Mouse (Mus musculus) hindbrain, embryonic 15.5 days (tissue): ENCODE measurements around the gene Agap3. TPM values are rescaled to one million over a fixed set of nuclear protein-coding genes. Genes with fewer than 3 reads are reported as not detected.

Experiments
- ATAC-seq: fragments of 200-750 bp; cut with Nextera tagmentation; 2 replicates; pipeline ENCODE4 v1.8.0; 2017; ENCODE audit warnings: low read depth, moderate number of reproducible peaks, moderate TSS enrichment; ENCODE audit not compliant: low FRiP score
- H3K27ac ChIP-seq: fragments of 300-500 bp; sonication (generic); replicated peaks from 2 replicates; pipeline ENCODE4 v1.5.1; 2015; ENCODE audit warnings: mild to moderate bottlenecking, inconsistent platforms
- H3K27me3 ChIP-seq: fragments of 300-500 bp; sonication (generic); 2 replicates; pipeline ENCODE4 v1.6.1; 2015; ENCODE audit warnings: control low read depth, inconsistent platforms
- H3K36me3 ChIP-seq: fragments of 300-500 bp; sonication (generic); 2 replicates; pipeline ENCODE4 v1.6.1; 2015; ENCODE audit warnings: control low read depth, inconsistent platforms
- H3K4me1 ChIP-seq: fragments of 300-500 bp; sonication (generic); replicated peaks from 2 replicates; pipeline ENCODE4 v1.6.1; 2015; ENCODE audit warnings: control low read depth, inconsistent platforms
- H3K4me2 ChIP-seq: fragments of 300-500 bp; sonication (generic); 2 replicates; pipeline ENCODE4 v1.6.1; 2015; ENCODE audit warnings: moderate library complexity, mild to moderate bottlenecking, inconsistent platforms
- H3K4me3 ChIP-seq: fragments of 300-500 bp; sonication (generic); 2 replicates; pipeline ENCODE4 v1.5.1; 2015; ENCODE audit warnings: mild to moderate bottlenecking, inconsistent platforms
- H3K9ac ChIP-seq: fragments of 300-500 bp; sonication (generic); 2 replicates; pipeline ENCODE4 v1.6.1; 2015; ENCODE audit warnings: inconsistent platforms
- H3K9me3 ChIP-seq: fragments of 300-500 bp; sonication (generic); 2 replicates; pipeline ENCODE4 v1.6.1; 2016; ENCODE audit warnings: control low read depth, inconsistent platforms
- WGBS: fragments of 180-500 bp; shearing (Covaris S2); methylation state at CpG from one replicate; pipeline ENCODE4 v1.1.7; 2015; 5-methylcytosine and 5-hydroxymethylcytosine counted together
- polyA plus RNA-seq: library from polyadenylated mRNA; unstranded; fragments of >200 nt; fragmentation: Nextera tagmentation; extraction: Ambion mirVana; gene quantifications from 2 replicates; pipeline ENCODE4 v1.2.1, GENCODE M21; 2015

The Agap3 gene
- polyA plus RNA-seq, 1 experiment from 2014 or later, result 124 TPM

DNA sequence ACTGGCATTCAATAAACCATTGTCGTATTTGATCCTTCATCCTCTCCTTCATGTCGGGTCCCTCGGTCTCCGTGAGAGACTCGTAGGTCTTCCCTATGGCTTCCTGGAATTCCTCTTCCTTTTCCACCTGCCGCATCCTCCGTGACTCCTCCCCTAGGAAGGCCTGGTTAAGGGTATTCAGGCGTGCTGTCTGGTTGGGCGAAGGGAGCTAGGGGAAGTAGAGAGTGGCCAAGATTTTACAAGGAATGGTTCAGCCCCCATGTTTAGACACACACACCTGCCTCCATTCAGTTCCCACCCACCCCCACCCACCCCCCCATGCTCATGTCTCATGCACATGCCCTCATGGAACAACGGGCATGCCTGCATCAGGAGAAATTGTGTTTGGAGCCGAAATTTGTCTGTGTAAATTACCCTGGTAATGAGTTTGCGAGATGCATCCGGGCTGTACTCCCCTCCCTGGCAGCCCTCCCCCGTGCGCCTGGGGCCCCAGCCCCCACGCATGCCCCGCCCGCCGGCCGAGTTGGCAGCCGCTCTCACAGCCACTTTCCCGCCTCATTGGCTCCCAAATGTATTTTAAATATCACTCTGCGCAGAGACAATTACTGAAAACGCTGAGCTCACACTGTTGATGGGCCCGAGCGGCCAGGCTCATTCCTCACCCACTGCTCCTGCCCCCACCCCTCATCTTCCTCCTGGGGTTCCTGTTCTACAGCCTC is 98.8 kb downstream of the Agap3 start:
- no peak overlapping the region for H3K9ac ChIP-seq
- peaks cover 19% of the 10 kb centered on the region for H3K4me1 ChIP-seq
- no peaks in the 10 kb centered on the region for H3K9me3 ChIP-seq
- peak; percentile 86 for ATAC-seq
- no peaks in the 10 kb centered on the region for H3K27me3 ChIP-seq
- H3K36me3 ChIP-seq, result no peaks in the 10 kb centered on the region
- H3K4me3 ChIP-seq, result no peak overlapping the region
- 18% methylated on average over 26 of the region's 26 CpGs for WGBS
- peak overlapping the region; percentile 42 for H3K4me2 ChIP-seq
- H3K27ac ChIP-seq, result peak overlapping the region; percentile 46

GRCm38 (mm10) chr5:24551317-24551688 is 99.3 kb downstream of the Agap3 start:
- H3K27me3 ChIP-seq, result no peaks in the 10 kb centered on the region
- no peak overlapping the region for H3K4me3 ChIP-seq
- 48% methylated on average over 2 of the region's 2 CpGs for WGBS
- H3K9me3 ChIP-seq, result no peaks in the 10 kb centered on the region
- H3K27ac ChIP-seq, result peak overlapping the region; percentile 46; the same call in 1 of the 2 replicates
- H3K9ac ChIP-seq, result no peak overlapping the region
- H3K4me1 ChIP-seq, result peaks cover 19% of the 10 kb centered on the region
- no peak for ATAC-seq
- peak overlapping the region; percentile 42 for H3K4me2 ChIP-seq
- H3K36me3 ChIP-seq, result no peaks in the 10 kb centered on the region

Other genes starting within 250 kb of the Agap3 start
- gene Kcnh2, start 100.6 kb upstream of the Agap3 start, polyA plus RNA-seq, result 13.0 and 17.9 TPM in 2 replicates
- 9.6 and 10.7 TPM in 2 replicates for gene Nos3, start 87.4 kb upstream of the Agap3 start, polyA plus RNA-seq
- gene Atg9b, start 60.0 kb upstream of the Agap3 start, polyA plus RNA-seq, result 2.9 and 3.6 TPM in 2 replicates
- gene Abcb8, start 58.5 kb upstream of the Agap3 start, polyA plus RNA-seq, result 49.7 and 56.5 TPM in 2 replicates
- gene Asic3, start 38.8 kb upstream of the Agap3 start, polyA plus RNA-seq, result 0.88 and 1.4 TPM in 2 replicates
- gene Cdk5, start 28.6 kb upstream of the Agap3 start, polyA plus RNA-seq, result 115 and 123 TPM in 2 replicates
- 25.1 and 26.8 TPM in 2 replicates for gene Slc4a2, start 28.3 kb upstream of the Agap3 start, polyA plus RNA-seq
- gene Fastk, start 6.9 kb upstream of the Agap3 start, polyA plus RNA-seq, result 96.8 and 113 TPM in 2 replicates
- 55.1 and 64.2 TPM in 2 replicates for gene Tmub1, start 4.3 kb upstream of the Agap3 start, polyA plus RNA-seq
- 6.8 and 8.8 TPM in 2 replicates for gene Gbx1, start 75.0 kb downstream of the Agap3 start, polyA plus RNA-seq
- 0.14 and 0.26 TPM in 2 replicates for gene Asb10, start 88.8 kb downstream of the Agap3 start, polyA plus RNA-seq
- gene 4931409K22Rik, start 104.6 kb downstream of the Agap3 start, polyA plus RNA-seq, result 0.10 and 0.18 TPM in 2 replicates
- gene Abcf2, start 125.3 kb downstream of the Agap3 start, polyA plus RNA-seq, result 78.7 and 82.1 TPM in 2 replicates
- gene Chpf2, start 134.6 kb downstream of the Agap3 start, polyA plus RNA-seq, result 18.7 and 19.0 TPM in 2 replicates
- 134 and 138 TPM in 2 replicates for gene Smarcd3, start 172.2 kb downstream of the Agap3 start, polyA plus RNA-seq
- gene Nub1, start 233.4 kb downstream of the Agap3 start, polyA plus RNA-seq, result 43.9 and 49.0 TPM in 2 replicates